Mouse (Mus musculus): ENCODE measurements at regions not wholly inside any gene's neighbourhood (a gene's known extent, or its start where the extent isn't known, plus 50 kb on each side); places are given as distances from the start of the nearest gene placed in this dataset.

DNA sequence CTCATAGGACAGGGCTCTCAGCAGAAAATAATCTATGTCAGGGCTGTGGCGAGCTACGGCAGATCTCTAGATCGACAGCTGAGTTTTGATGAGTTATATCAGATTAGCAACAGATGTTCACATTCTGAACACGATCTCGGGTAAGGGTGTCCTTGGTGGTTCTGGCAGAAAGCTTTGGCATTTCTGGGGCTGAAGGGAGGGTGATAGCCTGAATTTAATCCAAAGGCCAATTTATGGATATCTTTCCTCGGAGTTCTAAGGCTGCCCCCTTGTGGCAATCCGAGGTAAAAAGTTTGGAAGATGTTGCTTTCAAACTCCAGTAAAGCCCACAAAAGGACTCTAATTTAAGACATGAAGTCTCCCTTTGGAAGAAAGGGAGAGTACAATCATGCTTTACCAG lies 101.3 kb upstream of the Luzp2 start:
- DNase-seq (ENCODE audit: low read depth, low spot score): peak; percentile 37

DNA sequence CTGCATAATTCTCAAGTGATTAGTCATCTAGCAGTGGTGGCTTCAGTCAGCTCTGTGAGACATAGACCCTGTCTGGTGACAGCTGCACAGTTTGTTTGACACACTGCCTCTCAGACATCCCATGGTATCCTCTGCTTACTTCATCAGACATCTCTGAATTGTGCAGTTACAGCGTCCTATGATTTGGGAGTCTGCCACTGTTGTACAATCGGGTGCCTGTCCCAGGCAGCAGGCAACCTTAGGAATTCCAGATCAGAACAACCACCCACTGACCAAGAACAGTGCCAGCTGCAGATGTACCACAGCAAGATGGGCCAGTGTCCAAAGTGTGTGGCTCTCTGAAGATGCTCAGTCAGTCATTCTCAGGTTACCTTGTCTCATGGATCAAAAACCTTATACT lies 100.4 kb upstream of the Luzp2 start:
- no peak for DNase-seq (ENCODE audit: low read depth, low spot score)

DNA sequence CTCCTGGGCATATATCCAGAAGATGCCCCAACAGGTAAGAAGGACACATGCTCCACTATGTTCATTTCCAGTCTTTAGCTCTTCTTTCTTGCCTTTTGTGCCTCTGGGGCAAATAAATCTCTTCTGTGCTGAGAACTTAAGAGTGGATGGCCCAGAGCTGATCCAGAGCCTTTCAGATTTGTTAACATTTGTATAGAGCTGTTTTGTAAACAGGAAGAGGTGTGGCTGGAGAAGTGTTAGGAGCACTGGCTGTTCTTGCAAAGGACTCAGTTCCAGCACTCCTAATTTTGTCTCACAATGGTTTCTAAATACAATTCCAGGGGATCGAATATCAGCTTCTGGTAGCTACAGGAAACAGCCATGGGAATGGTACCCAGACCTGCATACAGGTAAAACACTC lies 68.0 kb upstream of the Luzp2 start:
- no peak for DNase-seq (ENCODE audit: low read depth, low spot score)

DNA sequence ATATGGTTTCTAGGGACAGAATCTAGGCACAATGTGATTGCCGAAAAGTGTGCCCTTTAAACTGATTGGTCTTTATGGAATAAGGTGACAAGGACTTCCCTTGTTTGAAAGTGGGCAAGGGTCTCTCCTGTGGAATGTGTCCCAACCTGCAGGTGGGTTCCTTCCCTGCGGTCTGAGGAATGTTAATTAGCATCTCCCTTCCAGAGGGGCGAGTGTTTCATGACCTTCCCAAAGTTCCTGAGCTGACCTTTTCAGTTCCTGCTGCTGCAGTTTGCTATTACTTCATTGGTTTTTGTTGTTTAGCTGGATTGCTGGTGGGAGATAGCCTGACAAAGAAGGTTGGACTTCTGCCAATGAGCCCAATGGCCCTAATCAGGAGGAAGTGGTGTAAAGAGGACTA lies 66.6 kb upstream of the Luzp2 start:
- peak; percentile 13 for DNase-seq (ENCODE audit: low read depth, low spot score)

DNA sequence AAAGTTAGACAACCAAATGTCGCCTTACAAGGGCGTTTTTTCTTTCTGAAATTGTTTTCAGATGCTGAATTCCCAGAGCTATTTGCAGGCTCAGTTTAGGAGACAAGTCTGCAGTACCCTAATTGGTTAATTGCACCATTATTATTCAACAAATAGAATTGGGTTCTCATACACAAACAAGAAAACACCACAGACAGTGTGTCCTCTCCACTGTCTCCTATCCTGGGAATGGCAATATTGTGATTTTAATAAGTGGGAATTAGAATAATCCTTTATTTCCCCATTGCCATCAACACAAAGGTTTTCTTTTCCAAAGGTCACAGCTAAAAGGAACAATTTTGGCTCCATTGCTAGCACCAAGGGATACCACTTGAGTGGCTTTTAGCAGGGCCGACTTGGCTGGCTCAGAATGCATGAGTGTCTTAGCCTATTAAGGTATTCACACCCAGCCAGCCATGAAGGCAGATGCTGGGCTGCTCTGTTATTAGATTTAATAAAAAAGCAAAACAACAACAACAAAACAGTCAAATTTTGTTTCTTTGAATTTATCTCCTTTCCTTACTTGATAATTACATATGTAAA lies 53.3 kb upstream of the Luzp2 start:
- DNase-seq (ENCODE audit: low read depth, low spot score): no peak

DNA sequence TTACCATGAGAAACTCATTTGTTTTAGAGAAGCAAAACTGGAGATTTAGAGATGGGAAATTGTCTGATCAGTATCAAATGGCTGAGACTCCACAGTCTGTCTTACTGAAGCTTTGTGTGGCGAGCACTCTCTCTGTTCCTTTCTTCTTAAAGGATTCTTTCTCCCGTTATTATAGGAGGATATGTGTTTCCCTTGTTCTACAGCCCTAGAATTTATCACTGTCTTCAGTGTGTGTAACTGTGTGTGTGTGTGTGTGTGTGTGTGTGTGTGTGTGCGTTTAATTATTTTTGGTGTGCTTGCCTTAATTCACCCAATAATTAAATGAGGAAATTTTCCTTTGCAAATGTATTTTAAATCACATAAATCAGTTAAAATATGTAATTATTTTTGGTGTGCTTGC lies 52.7 kb upstream of the Luzp2 start:
- no peak for DNase-seq (ENCODE audit: low read depth, low spot score)

DNA sequence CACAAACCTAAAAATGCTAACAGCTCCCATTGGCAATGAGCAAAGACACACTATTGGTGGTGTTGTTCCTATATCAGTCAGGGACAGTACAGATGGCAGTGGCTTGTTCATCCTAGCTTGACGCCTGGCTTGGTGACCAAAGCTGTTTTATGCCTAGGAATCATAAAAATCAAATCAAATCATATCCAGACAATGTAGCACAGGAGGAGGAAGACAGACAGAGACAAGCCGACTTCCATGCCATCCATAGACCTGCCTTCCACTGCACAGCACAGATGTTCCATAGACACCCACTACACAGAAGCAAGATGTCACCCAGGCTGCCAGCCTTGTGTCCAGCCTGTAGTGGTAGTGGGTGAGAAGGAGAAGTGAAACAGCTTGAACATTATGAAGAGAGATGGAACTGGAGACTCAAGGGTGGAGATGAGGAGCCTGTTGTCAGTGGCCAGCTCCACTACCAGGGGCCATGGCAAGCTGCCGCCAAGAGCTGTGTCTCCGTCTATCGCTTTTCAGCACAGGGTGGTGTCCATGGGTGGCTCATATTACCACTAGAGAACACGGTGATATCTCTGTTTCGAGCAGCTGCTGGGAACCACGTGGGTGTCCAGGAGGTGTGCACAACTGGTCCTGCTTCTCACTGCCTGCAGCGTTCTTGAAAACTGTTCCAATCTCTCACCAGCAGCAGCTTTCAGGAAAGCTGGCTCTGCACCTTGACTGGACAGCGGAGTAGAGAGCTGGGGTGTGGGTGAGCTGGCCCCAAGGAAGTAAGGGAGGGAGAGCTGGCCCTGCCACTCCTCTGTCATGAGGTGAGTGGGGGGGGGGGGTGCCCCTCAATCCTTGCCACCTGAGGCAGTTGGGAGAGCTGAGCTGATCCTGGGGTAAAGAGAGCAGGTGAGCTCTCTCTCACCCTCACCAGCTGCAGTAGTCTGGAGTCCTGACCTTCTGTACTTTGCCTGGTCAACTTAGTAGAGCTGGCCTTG lies 51.5 kb upstream of the Luzp2 start:
- no peak for DNase-seq (ENCODE audit: low read depth, low spot score)

All from mesoderm, embryonic 11.5 days (tissue).